In the genomic region with DNA sequence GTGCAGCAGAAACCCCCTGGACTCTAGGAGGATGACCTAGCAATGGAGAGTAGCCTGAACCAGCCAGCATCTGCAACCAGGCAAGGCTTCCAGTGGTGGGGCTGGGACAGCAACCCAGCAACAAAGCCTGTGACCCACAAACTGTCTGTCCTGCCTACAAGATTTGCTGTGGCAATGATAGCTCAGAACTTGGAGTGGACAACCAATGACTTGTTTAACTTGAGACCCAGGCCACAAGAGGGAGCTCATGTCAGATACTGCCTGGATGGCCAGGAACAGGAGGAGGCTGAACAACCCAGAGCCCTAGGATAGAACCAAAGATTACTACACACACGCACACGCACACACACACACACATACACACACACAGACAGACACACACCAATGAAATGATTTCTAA, we compare ENCODE assay signal across 9 mouse cellular contexts. TPM values are rescaled to one million over a fixed set of nuclear protein-coding genes. Genes with fewer than 3 reads are reported as not detected.
DNase-seq lines count a peak whose midpoint lies in the region; ATAC-seq and TF ChIP-seq lines count a peak whose summit lies in the region.
"Had no signal": no experiment of that assay in that cellular context is flagged by ENCODE, and none has a peak within 500 bp of the region (broad histone marks: within the 10 kb centered on the region; RNA-seq: fewer than 3 reads in every experiment).

No protein-coding gene starts in this region.

- H3K27ac ChIP-seq in midbrain, postnatal 0 days (ENCODE audit: low read depth, low read length): no peak overlapping the region
- no peak overlapping the region for H3K27ac ChIP-seq in midbrain, embryonic 11.5 days (ENCODE audit: low read depth, low read length)
- no peak overlapping the region for H3K27ac ChIP-seq in thymus, adult 2 months (ENCODE audit: control insufficient read depth, insufficient read depth, low read length)
- no peak overlapping the region for H3K27ac ChIP-seq in hindbrain, embryonic 11.5 days (ENCODE audit: low read depth, low read length)
- H3K27ac ChIP-seq: liver, embryonic 15.5 days had no signal

- ATAC-seq in midbrain, postnatal 0 days (ENCODE audit: low FRiP score): no peak
- no peak for ATAC-seq in midbrain, embryonic 11.5 days (ENCODE audit: low FRiP score)
- ATAC-seq in hindbrain, embryonic 11.5 days (ENCODE audit: low FRiP score): no peak

- no peaks in the 10 kb centered on the region for H3K4me1 ChIP-seq in midbrain, postnatal 0 days (ENCODE audit: insufficient read depth, low read length)
- H3K4me1 ChIP-seq in midbrain, embryonic 11.5 days (ENCODE audit: control insufficient read depth, insufficient read depth, low read length): no peaks in the 10 kb centered on the region
- no peaks in the 10 kb centered on the region for H3K4me1 ChIP-seq in thymus, adult 2 months (replicated peaks; ENCODE audit: control insufficient read depth, insufficient read depth, low read length)
- no peaks in the 10 kb centered on the region for H3K4me1 ChIP-seq in hindbrain, embryonic 11.5 days (replicated peaks; ENCODE audit: control insufficient read depth, insufficient read depth, low read length)
- H3K4me1 ChIP-seq: liver, embryonic 15.5 days had no signal

- H3K9me3 ChIP-seq in midbrain, postnatal 0 days (ENCODE audit: low read length): no peaks in the 10 kb centered on the region
- H3K9me3 ChIP-seq in midbrain, embryonic 11.5 days (ENCODE audit: control insufficient read depth, low read length): no peaks in the 10 kb centered on the region
- no peaks in the 10 kb centered on the region for H3K9me3 ChIP-seq in hindbrain, embryonic 11.5 days (ENCODE audit: control insufficient read depth, low read length)
- H3K9me3 ChIP-seq: liver, embryonic 15.5 days had no signal

- H3K4me2 ChIP-seq in midbrain, postnatal 0 days (ENCODE audit: low read depth, low read length, poor library complexity, severe bottlenecking): no peak overlapping the region
- H3K4me2 ChIP-seq in midbrain, embryonic 11.5 days: no peak overlapping the region
- H3K4me2 ChIP-seq in hindbrain, embryonic 11.5 days (replicated peaks; ENCODE audit: low read depth, low read length): no peak overlapping the region
- H3K4me2 ChIP-seq: liver, embryonic 15.5 days had no signal

- no peaks in the 10 kb centered on the region for H3K27me3 ChIP-seq in midbrain, postnatal 0 days (ENCODE audit: insufficient read depth, low read length)
- H3K27me3 ChIP-seq in midbrain, embryonic 11.5 days (ENCODE audit: control insufficient read depth, insufficient read depth, low read length): no peaks in the 10 kb centered on the region
- no peaks in the 10 kb centered on the region for H3K27me3 ChIP-seq in thymus, adult 2 months (ENCODE audit: control insufficient read depth, insufficient read depth, low read length)
- no peaks in the 10 kb centered on the region for H3K27me3 ChIP-seq in hindbrain, embryonic 11.5 days (ENCODE audit: control insufficient read depth, insufficient read depth, low read length)
- H3K27me3 ChIP-seq: liver, embryonic 15.5 days had no signal

- 75% methylated on average over 2 of the region's 2 CpGs for WGBS in midbrain, postnatal 0 days
- 70% methylated on average over 2 of the region's 2 CpGs for WGBS in midbrain, embryonic 11.5 days
- 67% methylated on average over 2 of the region's 2 CpGs for WGBS in thymus, adult 2 months
- 67% methylated on average over 2 of the region's 2 CpGs for WGBS in hindbrain, embryonic 11.5 days

- TF ChIP-seq CTCF in midbrain, postnatal 0 days (IDR thresholded peaks at IDR 0.05): peak; percentile 39
- TF ChIP-seq CTCF in thymus, adult 2 months (IDR thresholded peaks at IDR 0.05; ENCODE audit: borderline replicate concordance, control insufficient read depth, extremely low read depth, insufficient read depth, low read length, poor library complexity): peak; percentile 24; the same call in 1 of the 2 replicates

- no peak overlapping the region for H3K9ac ChIP-seq in midbrain, postnatal 0 days (replicated peaks; ENCODE audit: low read length, poor library complexity, severe bottlenecking)
- no peak overlapping the region for H3K9ac ChIP-seq in midbrain, embryonic 11.5 days (ENCODE audit: low read length)
- H3K9ac ChIP-seq in hindbrain, embryonic 11.5 days (ENCODE audit: low read depth, low read length): no peak overlapping the region
- H3K9ac ChIP-seq: liver, embryonic 15.5 days had no signal

- peak; percentile 14 for DNase-seq in adrenal gland, adult 2 months
- no peak for DNase-seq in adrenal gland, postnatal 4 days (ENCODE audit: low spot score in 2 of 2)
- DNase-seq in midbrain, postnatal 0 days (ENCODE audit: low spot score): peak; percentile 10
- no peak for DNase-seq in midbrain, embryonic 11.5 days (ENCODE audit: low spot score, missing footprints)
- DNase-seq in cerebellum, postnatal 25 days: peak; percentile 29 to 58
- peak; percentile 49 to 77 for DNase-seq in kidney, postnatal 36 days
- peak; percentile 63 for DNase-seq in thymus, adult 2 months
- no peak for DNase-seq in hindbrain, embryonic 11.5 days (ENCODE audit: low spot score)

- no peak for TF ChIP-seq POLR2A in thymus, adult 2 months (IDR thresholded peaks at IDR 0.05; ENCODE audit: control insufficient read depth, extremely low read depth, insufficient read depth, low read length, poor library complexity)

- H3K36me3 ChIP-seq in midbrain, postnatal 0 days (ENCODE audit: insufficient read depth, low read length): no peaks in the 10 kb centered on the region
- H3K36me3 ChIP-seq in midbrain, embryonic 11.5 days (ENCODE audit: control insufficient read depth, insufficient read depth, low read length): no peaks in the 10 kb centered on the region
- H3K36me3 ChIP-seq in thymus, adult 2 months (ENCODE audit: control insufficient read depth, insufficient read depth, low read length): no peaks in the 10 kb centered on the region
- no peaks in the 10 kb centered on the region for H3K36me3 ChIP-seq in hindbrain, embryonic 11.5 days (ENCODE audit: control insufficient read depth, insufficient read depth, low read length)
- H3K36me3 ChIP-seq: liver, embryonic 15.5 days had no signal

- no peak overlapping the region for H3K4me3 ChIP-seq in midbrain, postnatal 0 days (ENCODE audit: low read depth, low read length)
- no peak overlapping the region for H3K4me3 ChIP-seq in midbrain, embryonic 11.5 days (ENCODE audit: low read depth, low read length)
- no peak overlapping the region for H3K4me3 ChIP-seq in thymus, adult 2 months (ENCODE audit: control insufficient read depth, insufficient read depth, low read length)
- no peak overlapping the region for H3K4me3 ChIP-seq in hindbrain, embryonic 11.5 days (ENCODE audit: low read depth, low read length)
- H3K4me3 ChIP-seq: liver, embryonic 15.5 days had no signal

RNA-seq across cellular contexts. Expression of gene Olfr1358, which starts 23.7 kb away (rescaled TPM):
- not detected for total RNA-seq in adrenal gland, adult 2 months (2021)
- polyA plus RNA-seq in adrenal gland, adult 2 months (2012; rRNA removed): not detected in 2 replicates
- not detected for total RNA-seq in adrenal gland, postnatal 4 days (2021)
- total RNA-seq in midbrain, postnatal 0 days (2014; rRNA removed): not detected in 2 replicates
- not detected in 2 replicates for polyA plus RNA-seq in midbrain, postnatal 0 days (2015; fragmentation: Nextera tagmentation; extraction: Ambion mirVana)
- polyA plus RNA-seq in midbrain, embryonic 11.5 days (2014; fragmentation: Nextera tagmentation; extraction: Ambion mirVana): not detected in 2 replicates
- polyA plus RNA-seq in thymus, adult 2 months (2012; rRNA removed): 0.09 TPM in 1 of 2 replicates, not detected in the other
- polyA plus RNA-seq in hindbrain, embryonic 11.5 days (2014; fragmentation: Nextera tagmentation; extraction: Ambion mirVana): 0.15 TPM in 1 of 2 replicates, not detected in the other
- polyA plus RNA-seq: liver, embryonic 15.5 days had no signal

RNA-seq across cellular contexts. Expression of gene Ilvbl, which starts 33.2 kb away (rescaled TPM):
- 10 to 100 TPM; 39.1 to 70.4 TPM for total RNA-seq in adrenal gland, adult 2 months (2021)
- 53.5 and 59.3 TPM in 2 replicates for polyA plus RNA-seq in adrenal gland, adult 2 months (2012; rRNA removed)
- total RNA-seq in adrenal gland, postnatal 4 days (2021): 10 to 100 TPM; 76.5 to 88.8 TPM
- 50.1 and 68.2 TPM in 2 replicates for total RNA-seq in midbrain, postnatal 0 days (2014; rRNA removed)
- polyA plus RNA-seq in midbrain, postnatal 0 days (2015; fragmentation: Nextera tagmentation; extraction: Ambion mirVana): 82.1 and 92.3 TPM in 2 replicates
- polyA plus RNA-seq in midbrain, embryonic 11.5 days (2014; fragmentation: Nextera tagmentation; extraction: Ambion mirVana): 27.1 and 27.5 TPM in 2 replicates
- 235 and 243 TPM in 2 replicates for polyA plus RNA-seq in thymus, adult 2 months (2012; rRNA removed)
- polyA plus RNA-seq in hindbrain, embryonic 11.5 days (2014; fragmentation: Nextera tagmentation; extraction: Ambion mirVana): 27.5 and 31.2 TPM in 2 replicates

RNA-seq across cellular contexts. Expression of gene Syde1, which starts 50.8 kb away (rescaled TPM):
- total RNA-seq in adrenal gland, adult 2 months (2021): 10 to 100 TPM; 24.3 to 71.0 TPM
- polyA plus RNA-seq in adrenal gland, adult 2 months (2012; rRNA removed): 57.6 and 66.8 TPM in 2 replicates
- 10 to 100 TPM; 41.2 to 44.2 TPM for total RNA-seq in adrenal gland, postnatal 4 days (2021)
- 6.6 and 6.7 TPM in 2 replicates for total RNA-seq in midbrain, postnatal 0 days (2014; rRNA removed)
- 3.1 and 3.2 TPM in 2 replicates for polyA plus RNA-seq in midbrain, postnatal 0 days (2015; fragmentation: Nextera tagmentation; extraction: Ambion mirVana)
- 9.3 and 9.4 TPM in 2 replicates for polyA plus RNA-seq in midbrain, embryonic 11.5 days (2014; fragmentation: Nextera tagmentation; extraction: Ambion mirVana)
- polyA plus RNA-seq in thymus, adult 2 months (2012; rRNA removed): 12.2 and 12.3 TPM in 2 replicates
- 10.0 and 11.9 TPM in 2 replicates for polyA plus RNA-seq in hindbrain, embryonic 11.5 days (2014; fragmentation: Nextera tagmentation; extraction: Ambion mirVana)

Comparison
In these comparisons a context has a peak if more than half of its experiments do, and no peak if none do; other contexts are left out.
1. DNase-seq: peak in adrenal gland, adult 2 months (single experiment), midbrain, postnatal 0 days (single experiment), cerebellum, postnatal 25 days (2 of 2), kidney, postnatal 36 days (2 of 2) and thymus, adult 2 months (single experiment); none in adrenal gland, postnatal 4 days (0 of 2), midbrain, embryonic 11.5 days (single experiment) and hindbrain, embryonic 11.5 days (single experiment).